Mouse (Mus musculus): Measurements from ENCODE around the gene Tbc1d24. TPM values are rescaled to one million over a fixed set of nuclear protein-coding genes. Genes with fewer than 3 reads are reported as not detected.
A peak's percentile ranks its signal among the peaks of the same experiment; 100 is the strongest.

The Tbc1d24 gene
- polyA plus RNA-seq (2012; rRNA removed), result 62.7 and 72.7 TPM in 2 replicates

- Histone ChIP-seq H3K4me3 (ENCODE audit: insufficient read depth, low read length) (peak within 1 kb of the TSS; percentile 68), H3K27ac (ENCODE audit: insufficient read depth, low read length) (peak within 1 kb of the TSS; percentile 25), H3K4me1 (ENCODE audit: control insufficient read depth, insufficient read depth, low read length) (peaks cover 14% of the 10 kb centered on the region)
- TF ChIP-seq POLR2A (IDR thresholded peaks at IDR 0.05; ENCODE audit: extremely low read depth, insufficient read depth, low read length) (peak; percentile 57; the same call in 1 of the 2 replicates), CTCF (IDR thresholded peaks at IDR 0.05; ENCODE audit: extremely low read depth, insufficient read depth, low read length) (no peak)
Observed at GRCm38 (mm10) chr17:24205284-24205888, at the start of gene Tbc1d24. Tbc1d24 (minus strand) TSS chr17:24205562.

GRCm38 (mm10) chr17:24252329-24252728 lies 47.0 kb upstream of the Tbc1d24 start:
- H3K4me1 ChIP-seq (ENCODE audit: control insufficient read depth, insufficient read depth, low read length), result 0 out of 2 replicates have a peak, but pooled peaks cover 3% of the 10 kb centered on the region
- no peak for TF ChIP-seq CTCF (IDR thresholded peaks at IDR 0.05; ENCODE audit: extremely low read depth, insufficient read depth, low read length)
- no peak for TF ChIP-seq POLR2A (IDR thresholded peaks at IDR 0.05; ENCODE audit: extremely low read depth, insufficient read depth, low read length)
- no peak overlapping the region for H3K27ac ChIP-seq (ENCODE audit: insufficient read depth, low read length)
- no peak overlapping the region; the same call in 1 of the 2 replicates for H3K4me3 ChIP-seq (ENCODE audit: insufficient read depth, low read length)

- 0 out of 2 replicates have a peak, but pooled peaks cover 3% of the 10 kb centered on the region for H3K4me1 ChIP-seq (ENCODE audit: control insufficient read depth, insufficient read depth, low read length)
- no peak within 1 kb of the TSS for H3K27ac ChIP-seq (ENCODE audit: insufficient read depth, low read length)
- peak; percentile 45; the same call in 1 of the 2 replicates for TF ChIP-seq POLR2A (IDR thresholded peaks at IDR 0.05; ENCODE audit: extremely low read depth, insufficient read depth, low read length)
- no peak for TF ChIP-seq CTCF (IDR thresholded peaks at IDR 0.05; ENCODE audit: extremely low read depth, insufficient read depth, low read length)
- peak within 1 kb of the TSS; percentile 47 for H3K4me3 ChIP-seq (ENCODE audit: insufficient read depth, low read length)
Observed at GRCm38 (mm10) chr17:24251320-24252069, 46.1 kb upstream of the Tbc1d24 start, which contains the start of gene Ccnf. Ccnf (minus strand) TSS chr17:24251484.

GRCm38 (mm10) chr17:24250988-24251319 lies 45.6 kb upstream of the Tbc1d24 start:
- H3K27ac ChIP-seq (ENCODE audit: insufficient read depth, low read length), result no peak overlapping the region
- H3K4me1 ChIP-seq (ENCODE audit: control insufficient read depth, insufficient read depth, low read length), result 0 out of 2 replicates have a peak, but pooled peaks cover 3% of the 10 kb centered on the region
- TF ChIP-seq CTCF (IDR thresholded peaks at IDR 0.05; ENCODE audit: extremely low read depth, insufficient read depth, low read length) (no peak), POLR2A (IDR thresholded peaks at IDR 0.05; ENCODE audit: extremely low read depth, insufficient read depth, low read length) (no peak)
- H3K4me3 ChIP-seq (ENCODE audit: insufficient read depth, low read length), result peak overlapping the region; percentile 47

GRCm38 (mm10) chr17:24248641-24249040 lies 43.3 kb upstream of the Tbc1d24 start:
- Histone ChIP-seq H3K4me1 (ENCODE audit: control insufficient read depth, insufficient read depth, low read length) (0 out of 2 replicates have a peak, but pooled peaks cover 3% of the 10 kb centered on the region), H3K4me3 (ENCODE audit: insufficient read depth, low read length) (no peak overlapping the region), H3K27ac (ENCODE audit: insufficient read depth, low read length) (no peak overlapping the region)
- TF ChIP-seq POLR2A (IDR thresholded peaks at IDR 0.05; ENCODE audit: extremely low read depth, insufficient read depth, low read length) (no peak), CTCF (IDR thresholded peaks at IDR 0.05; ENCODE audit: extremely low read depth, insufficient read depth, low read length) (no peak)

GRCm38 (mm10) chr17:24244061-24244460 lies 38.7 kb upstream of the Tbc1d24 start:
- Histone ChIP-seq H3K27ac (ENCODE audit: insufficient read depth, low read length) (0 out of 2 replicates have a peak overlapping the region, but pooled peaks have one; percentile 2), H3K4me3 (ENCODE audit: insufficient read depth, low read length) (no peak overlapping the region), H3K4me1 (ENCODE audit: control insufficient read depth, insufficient read depth, low read length) (no peaks in the 10 kb centered on the region)
- TF ChIP-seq POLR2A (IDR thresholded peaks at IDR 0.05; ENCODE audit: extremely low read depth, insufficient read depth, low read length), result no peak
- no peak for TF ChIP-seq CTCF (IDR thresholded peaks at IDR 0.05; ENCODE audit: extremely low read depth, insufficient read depth, low read length)

- H3K4me1 ChIP-seq (ENCODE audit: control insufficient read depth, insufficient read depth, low read length), result no peaks in the 10 kb centered on the region
- H3K4me3 ChIP-seq (ENCODE audit: insufficient read depth, low read length), result no peak overlapping the region
- no peak overlapping the region for H3K27ac ChIP-seq (ENCODE audit: insufficient read depth, low read length)
- peak; percentile 51 for TF ChIP-seq CTCF (IDR thresholded peaks at IDR 0.05; ENCODE audit: extremely low read depth, insufficient read depth, low read length)
- TF ChIP-seq POLR2A (IDR thresholded peaks at IDR 0.05; ENCODE audit: extremely low read depth, insufficient read depth, low read length), result no peak
Observed at GRCm38 (mm10) chr17:24243311-24243969, 38.1 kb upstream of the Tbc1d24 start.

GRCm38 (mm10) chr17:24236921-24237320 lies 31.6 kb upstream of the Tbc1d24 start:
- TF ChIP-seq CTCF (IDR thresholded peaks at IDR 0.05; ENCODE audit: extremely low read depth, insufficient read depth, low read length), result no peak
- no peak for TF ChIP-seq POLR2A (IDR thresholded peaks at IDR 0.05; ENCODE audit: extremely low read depth, insufficient read depth, low read length)
- H3K4me1 ChIP-seq (ENCODE audit: control insufficient read depth, insufficient read depth, low read length), result no peaks in the 10 kb centered on the region
- H3K27ac ChIP-seq (ENCODE audit: insufficient read depth, low read length), result no peak overlapping the region
- H3K4me3 ChIP-seq (ENCODE audit: insufficient read depth, low read length), result no peak overlapping the region

- no peak overlapping the region for H3K4me3 ChIP-seq (ENCODE audit: insufficient read depth, low read length)
- TF ChIP-seq CTCF (IDR thresholded peaks at IDR 0.05; ENCODE audit: extremely low read depth, insufficient read depth, low read length), result no peak
- TF ChIP-seq POLR2A (IDR thresholded peaks at IDR 0.05; ENCODE audit: extremely low read depth, insufficient read depth, low read length), result no peak
- H3K27ac ChIP-seq (ENCODE audit: insufficient read depth, low read length), result no peak overlapping the region
- H3K4me1 ChIP-seq (ENCODE audit: control insufficient read depth, insufficient read depth, low read length), result no peaks in the 10 kb centered on the region
Observed at GRCm38 (mm10) chr17:24236479-24236878, 31.1 kb upstream of the Tbc1d24 start.

Data from cortical plate, adult 2 months (tissue).